Mouse (Mus musculus) kidney, embryonic 15.5 days (tissue): ENCODE data around the gene Gm20721. TPM values are rescaled to one million over a fixed set of nuclear protein-coding genes. Genes with fewer than 3 reads are reported as not detected.
A peak's percentile ranks its signal among the peaks of the same experiment; 100 is the strongest.

Experiments
- ATAC-seq: fragments of 200-750 bp; cut with Nextera tagmentation; replicated peaks from 2 replicates; pipeline ENCODE4 v1.8.0; 2017; ENCODE audit warnings: moderate TSS enrichment; ENCODE audit not compliant: low FRiP score
- H3K27ac ChIP-seq: fragments of 300-500 bp; sonication (generic); 2 replicates; pipeline ENCODE4 v1.5.1; 2015; ENCODE audit warnings: mild to moderate bottlenecking, inconsistent platforms
- H3K27me3 ChIP-seq: fragments of 300-500 bp; sonication (generic); 2 replicates; pipeline ENCODE4 v1.6.1; 2015; ENCODE audit warnings: inconsistent platforms
- H3K36me3 ChIP-seq: fragments of 300-500 bp; sonication (generic); 2 replicates; pipeline ENCODE4 v1.6.1; 2015; ENCODE audit warnings: inconsistent platforms
- H3K4me1 ChIP-seq: fragments of 300-500 bp; sonication (generic); 2 replicates; pipeline ENCODE4 v1.6.1; 2015; ENCODE audit warnings: inconsistent platforms
- H3K4me2 ChIP-seq: fragments of 300-500 bp; sonication (generic); 2 replicates; pipeline ENCODE4 v1.6.1; 2015; ENCODE audit warnings: moderate library complexity, mild to moderate bottlenecking, inconsistent platforms
- H3K4me3 ChIP-seq: fragments of 300-500 bp; sonication (generic); replicated peaks from 2 replicates; pipeline ENCODE4 v1.5.1; 2015; ENCODE audit warnings: mild to moderate bottlenecking, inconsistent platforms
- H3K9ac ChIP-seq: fragments of 300-500 bp; sonication (generic); 2 replicates; pipeline ENCODE4 v1.6.1; 2015; ENCODE audit warnings: mild to moderate bottlenecking, inconsistent platforms
- H3K9me3 ChIP-seq: fragments of 300-500 bp; sonication (generic); replicated peaks from 2 replicates; pipeline ENCODE4 v1.6.1; 2016; ENCODE audit warnings: inconsistent platforms
- WGBS: fragments of 180-500 bp; shearing (Covaris S2); methylation state at CpG from one replicate; pipeline ENCODE4 v1.1.7; 2015; ENCODE audit warnings: mixed read lengths; 5-methylcytosine and 5-hydroxymethylcytosine counted together
- polyA plus RNA-seq: library from polyadenylated mRNA; unstranded; fragments of >200 nt; fragmentation: Nextera tagmentation; extraction: Ambion mirVana; gene quantifications from 2 replicates; pipeline ENCODE4 v1.2.1, GENCODE M21; 2015

The Gm20721 gene
- polyA plus RNA-seq, 1 experiment from 2014 or later: 15.7 TPM

GRCm38 (mm10) chr2:174342793-174343400 lies 3.6 kb downstream of the Gm20721 start:
- Histone ChIP-seq H3K4me1 (peaks cover 68% of the 10 kb centered on the region), H3K27me3 (no peaks in the 10 kb centered on the region), H3K4me3 (no peak overlapping the region), H3K9ac (no peak overlapping the region), H3K4me2 (peak overlapping the region; percentile 18), H3K9me3 (no peaks in the 10 kb centered on the region), H3K27ac (peak overlapping the region; percentile 87), H3K36me3 (peaks cover 62% of the 10 kb centered on the region)
- ATAC-seq: no peak
- WGBS: 38% methylated on average over 8 of the region's 8 CpGs

GRCm38 (mm10) chr2:174340893-174341580 lies 5.5 kb downstream of the Gm20721 start:
- Histone ChIP-seq H3K9ac (no peak overlapping the region), H3K9me3 (no peaks in the 10 kb centered on the region), H3K4me3 (no peak overlapping the region), H3K36me3 (peaks cover 60% of the 10 kb centered on the region), H3K4me1 (peaks cover 83% of the 10 kb centered on the region), H3K4me2 (no peak overlapping the region), H3K27me3 (no peaks in the 10 kb centered on the region), H3K27ac (peak overlapping the region; percentile 15; the same call in 1 of the 2 replicates)
- no peak for ATAC-seq
- 67% methylated on average over 4 of the region's 4 CpGs for WGBS

GRCm38 (mm10) chr2:174340229-174340892 lies 6.2 kb downstream of the Gm20721 start:
- H3K9me3 ChIP-seq: no peaks in the 10 kb centered on the region
- no peak for ATAC-seq
- H3K4me1 ChIP-seq: peaks cover 90% of the 10 kb centered on the region
- WGBS: 78% methylated on average over 3 of the region's 3 CpGs
- no peak overlapping the region for H3K9ac ChIP-seq
- H3K4me2 ChIP-seq: no peak overlapping the region
- peaks cover 55% of the 10 kb centered on the region for H3K36me3 ChIP-seq
- H3K27me3 ChIP-seq: no peaks in the 10 kb centered on the region
- H3K4me3 ChIP-seq: no peak overlapping the region
- peak overlapping the region; percentile 14; the same call in 1 of the 2 replicates for H3K27ac ChIP-seq

GRCm38 (mm10) chr2:174339701-174340100 lies 6.8 kb downstream of the Gm20721 start:
- Histone ChIP-seq H3K9me3 (no peaks in the 10 kb centered on the region), H3K27ac (no peak overlapping the region), H3K4me2 (no peak overlapping the region), H3K4me1 (peaks cover 92% of the 10 kb centered on the region), H3K9ac (no peak overlapping the region), H3K4me3 (no peak overlapping the region), H3K27me3 (no peaks in the 10 kb centered on the region), H3K36me3 (peaks cover 54% of the 10 kb centered on the region)
- no peak for ATAC-seq
- 93% methylated on average over 1 of the region's 1 CpGs for WGBS

GRCm38 (mm10) chr2:174337275-174337674 lies 9.2 kb downstream of the Gm20721 start:
- H3K4me1 ChIP-seq: peaks cover 95% of the 10 kb centered on the region
- 82% methylated on average over 13 of the region's 13 CpGs for WGBS

GRCm38 (mm10) chr2:174334415-174334814 lies 12.1 kb downstream of the Gm20721 start:
- Histone ChIP-seq H3K4me2 (peak overlapping the region; percentile 75), H3K9me3 (no peaks in the 10 kb centered on the region), H3K36me3 (peaks cover 34% of the 10 kb centered on the region), H3K27me3 (no peaks in the 10 kb centered on the region), H3K27ac (peak overlapping the region; percentile 41; the same call in 1 of the 2 replicates), H3K9ac (no peak overlapping the region), H3K4me1 (peaks cover 75% of the 10 kb centered on the region), H3K4me3 (peak overlapping the region; percentile 14; the same call in 1 of the 2 replicates)
- 81% methylated on average over 10 of the region's 10 CpGs for WGBS
- no peak for ATAC-seq

More at GRCm38 (mm10) chr2:174337275-174337674, 9.2 kb downstream of the Gm20721 start:
- H3K4me2 ChIP-seq: no peak overlapping the region
- H3K27ac ChIP-seq: no peak overlapping the region
- no peak overlapping the region for H3K9ac ChIP-seq
- H3K27me3 ChIP-seq: no peaks in the 10 kb centered on the region
- no peak overlapping the region for H3K4me3 ChIP-seq
- H3K9me3 ChIP-seq: no peaks in the 10 kb centered on the region
- no peak for ATAC-seq
- peaks cover 45% of the 10 kb centered on the region for H3K36me3 ChIP-seq

GRCm38 (mm10) chr2:174333239-174333890 lies 13.1 kb downstream of the Gm20721 start:
- Histone ChIP-seq H3K4me1 (peaks cover 74% of the 10 kb centered on the region), H3K4me2 (peak overlapping the region; percentile 75), H3K27ac (peak overlapping the region; percentile 38; the same call in 1 of the 2 replicates), H3K4me3 (peak overlapping the region; percentile 88; the same call in 1 of the 2 replicates), H3K27me3 (no peaks in the 10 kb centered on the region), H3K36me3 (peaks cover 31% of the 10 kb centered on the region), H3K9me3 (no peaks in the 10 kb centered on the region), H3K9ac (0 out of 2 replicates have a peak overlapping the region, but pooled peaks have one; percentile 5)
- 36% methylated on average over 7 of the region's 7 CpGs for WGBS
- no peak for ATAC-seq

GRCm38 (mm10) chr2:174331282-174332030 lies 15.1 kb downstream of the Gm20721 start:
- Histone ChIP-seq H3K4me2 (peak overlapping the region; percentile 75), H3K27ac (peak overlapping the region; percentile 99), H3K36me3 (peaks cover 23% of the 10 kb centered on the region), H3K4me3 (peak overlapping the region; percentile 88), H3K4me1 (peaks cover 66% of the 10 kb centered on the region), H3K9ac (peak overlapping the region; percentile 99), H3K27me3 (no peaks in the 10 kb centered on the region), H3K9me3 (no peaks in the 10 kb centered on the region)
- ATAC-seq: no peak
- 17% methylated on average over 12 of the region's 12 CpGs for WGBS

- H3K9me3 ChIP-seq: no peaks in the 10 kb centered on the region
- H3K4me2 ChIP-seq: peak overlapping the region; percentile 75
- WGBS: under 1% methylated on average over 45 of the region's 48 CpGs
- H3K27ac ChIP-seq: peak overlapping the region; percentile 99
- ATAC-seq: peak; percentile 68
- H3K36me3 ChIP-seq: peaks cover 19% of the 10 kb centered on the region
- H3K27me3 ChIP-seq: no peaks in the 10 kb centered on the region
- peak overlapping the region; percentile 99 for H3K9ac ChIP-seq
- H3K4me1 ChIP-seq: peaks cover 62% of the 10 kb centered on the region
- H3K4me3 ChIP-seq: peak overlapping the region; percentile 88
These were observed 15.8 kb downstream of the Gm20721 start for GRCm38 (mm10) chr2:174330616-174331191.

- peak overlapping the region; percentile 99 for H3K9ac ChIP-seq
- H3K36me3 ChIP-seq: peaks cover 15% of the 10 kb centered on the region
- peak overlapping the region; percentile 99 for H3K27ac ChIP-seq
- peak; percentile 86 for ATAC-seq
- no peaks in the 10 kb centered on the region for H3K9me3 ChIP-seq
- peak overlapping the region; percentile 88 for H3K4me3 ChIP-seq
- H3K27me3 ChIP-seq: no peaks in the 10 kb centered on the region
- peaks cover 54% of the 10 kb centered on the region for H3K4me1 ChIP-seq
- WGBS: under 1% methylated on average over 85 of the region's 131 CpGs
- H3K4me2 ChIP-seq: peak overlapping the region; percentile 75
These were observed 16.6 kb downstream of the Gm20721 start for GRCm38 (mm10) chr2:174329663-174330615.
